Mouse (Mus musculus) left cerebral cortex, adult 9 months (tissue): Measurements from ENCODE around the gene Hist1h4b.
A peak's percentile ranks its signal among the peaks of the same experiment; 100 is the strongest.
"Not testable (repeated sequence)": the region's sequence is repeated elsewhere in the genome, so short reads cannot be mapped to it uniquely, and the experiment has no call there.

Experiments
- DNase-seq, 2 experiments: peaks; one replicate each; pipeline ENCODE4 v3.0.0; 2022; ENCODE audit warnings: low spot score in 2 of 2

The Hist1h4b gene

GRCm38 (mm10) chr13:23757211-23757773, 479 bp downstream of the Hist1h4b start:
- DNase-seq: peak in 1 of 2 experiments; percentile 31

GRCm38 (mm10) chr13:23757921-23758320, 1.1 kb downstream of the Hist1h4b start:
- DNase-seq: no peak

DNA sequence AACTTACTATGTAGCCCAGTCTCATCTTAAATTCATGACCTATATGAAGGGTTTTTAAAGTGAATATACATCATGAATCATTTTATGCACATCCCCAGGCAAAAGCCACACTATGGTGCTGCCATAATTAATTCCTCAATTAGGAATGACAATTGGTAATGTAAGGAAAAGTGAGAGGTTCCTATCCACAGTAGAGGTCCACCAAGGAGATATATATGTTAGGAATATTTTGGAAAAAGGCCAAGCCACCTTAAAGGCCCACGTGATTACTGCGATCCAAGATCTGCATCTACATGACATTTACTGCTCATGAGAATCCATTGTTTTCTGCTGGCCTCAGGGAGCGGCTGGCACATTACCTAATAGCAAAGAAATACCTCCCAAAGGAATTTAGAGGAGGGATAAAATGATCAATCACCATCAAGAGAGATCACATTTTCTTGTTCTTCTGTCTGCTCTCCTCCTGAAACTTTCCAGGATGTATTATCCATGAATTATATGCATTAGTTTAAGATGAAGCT, 2.5 kb downstream of the Hist1h4b start:
- no peak for DNase-seq

GRCm38 (mm10) chr13:23759916-23760239, 3.1 kb downstream of the Hist1h4b start:
- no peak for DNase-seq

GRCm38 (mm10) chr13:23760240-23760971, 3.6 kb downstream of the Hist1h4b start:
- no peak for DNase-seq

GRCm38 (mm10) chr13:23760972-23761864, 4.4 kb downstream of the Hist1h4b start, which contains the start of gene Hist1h4a:
Hist1h4a (minus strand) TSS chr13:23761230.
- peak; percentile 96 to 99 for DNase-seq

- peak in 1 of 2 experiments; percentile 76 for DNase-seq
Measured at GRCm38 (mm10) chr13:23761871-23762821, 5.3 kb downstream of the Hist1h4b start, which contains the start of gene Hist1h3a. Hist1h3a (minus strand) TSS chr13:23762386.

GRCm38 (mm10) chr13:23763242-23763585, 6.4 kb downstream of the Hist1h4b start:
- no peak for DNase-seq

GRCm38 (mm10) chr13:23763586-23764323, 6.9 kb downstream of the Hist1h4b start, which contains the start of gene Hist1h1a:
Hist1h1a (plus strand) TSS chr13:23763666.
- DNase-seq: peak in 1 of 2 experiments; percentile 89

DNA sequence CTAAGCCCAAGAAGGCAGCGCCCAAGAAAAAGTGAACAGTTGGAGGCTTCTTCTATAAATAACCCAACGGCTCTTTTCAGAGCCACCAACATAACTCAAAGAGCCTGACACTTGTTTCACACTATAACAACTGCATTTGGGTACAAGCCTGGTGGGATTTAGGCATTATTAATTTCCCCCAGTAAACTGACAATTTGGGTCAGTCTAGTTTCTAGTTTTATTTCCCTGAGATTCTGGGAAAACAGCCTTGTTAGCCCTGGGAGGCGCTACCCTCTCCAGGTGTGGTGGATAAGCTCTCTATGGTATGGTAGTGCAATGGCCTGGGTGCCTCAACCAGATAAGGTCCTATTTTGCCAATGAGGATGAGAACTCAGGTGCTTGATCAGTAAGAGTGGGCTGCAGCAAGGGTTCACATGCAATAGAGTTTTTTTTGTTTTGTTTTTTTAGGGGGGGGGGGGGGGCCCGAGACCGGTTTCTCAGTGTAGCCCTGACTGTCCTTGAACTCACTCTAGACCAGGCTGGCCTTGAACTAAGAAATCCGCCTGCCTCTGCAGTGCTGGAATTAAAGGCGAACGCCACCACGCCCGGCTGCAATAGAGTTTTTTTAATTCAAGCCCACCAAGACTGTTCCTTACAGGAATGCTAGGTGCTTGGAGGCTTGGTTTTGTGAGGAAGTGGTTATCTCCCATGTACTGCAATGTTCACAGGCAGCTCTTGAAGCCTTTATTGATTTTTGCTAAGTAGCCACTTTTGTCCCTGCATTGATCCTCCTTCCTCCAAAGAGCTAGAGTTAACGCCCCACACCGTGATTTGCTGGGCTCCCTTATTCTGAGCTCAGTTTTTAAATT, 7.7 kb downstream of the Hist1h4b start:
- DNase-seq: no peak

- no peak for DNase-seq
Measured at GRCm38 (mm10) chr13:23765172-23765513, 8.3 kb downstream of the Hist1h4b start.

DNA sequence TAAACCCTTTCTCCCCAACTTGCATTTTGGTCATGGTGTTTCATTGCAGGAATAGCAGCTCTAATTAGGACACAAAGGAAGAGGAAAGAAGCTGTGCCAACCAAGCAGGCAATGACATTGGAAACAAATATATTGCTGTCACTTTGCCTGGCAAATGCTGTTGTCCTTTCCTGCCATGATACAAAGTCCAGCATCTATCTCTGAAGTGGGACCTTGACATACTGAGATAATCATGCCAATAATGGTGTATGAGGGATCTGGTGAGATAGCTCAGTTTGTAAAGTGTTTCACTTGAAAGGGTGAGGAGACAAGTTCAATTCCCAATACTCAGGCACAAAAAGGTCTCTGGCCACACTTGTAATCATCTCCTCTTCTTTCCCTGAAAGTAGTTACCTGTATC, 10.0 kb downstream of the Hist1h4b start:
- no peak for DNase-seq

DNA sequence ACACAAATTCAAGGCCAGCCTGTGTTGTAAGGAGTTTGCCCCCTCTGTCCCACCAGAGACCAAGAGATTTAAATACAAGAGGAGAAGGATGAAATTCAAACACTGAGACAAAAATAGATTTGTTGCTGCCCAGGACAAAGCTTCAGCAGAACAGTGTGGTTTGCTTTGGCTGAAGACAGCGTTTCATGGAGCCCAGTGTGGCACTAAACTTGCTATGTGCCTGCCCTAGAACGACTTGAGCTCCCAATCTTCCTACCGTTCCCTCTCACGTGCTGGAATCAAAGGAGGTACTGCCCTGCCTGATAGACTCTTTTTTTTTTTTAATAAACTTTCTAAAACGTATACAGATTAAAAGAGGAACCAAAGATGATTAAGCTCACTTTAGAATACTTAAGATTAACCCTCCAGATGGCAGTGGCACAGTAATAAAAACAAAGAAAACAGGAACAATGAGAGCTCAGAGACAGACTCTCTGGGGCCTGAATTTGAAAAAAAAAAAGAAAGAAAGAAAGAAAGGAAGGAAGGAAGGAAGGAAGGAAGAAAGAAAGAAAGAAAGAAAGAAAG, 12.1 kb downstream of the Hist1h4b start:
- DNase-seq: no peak

DNA sequence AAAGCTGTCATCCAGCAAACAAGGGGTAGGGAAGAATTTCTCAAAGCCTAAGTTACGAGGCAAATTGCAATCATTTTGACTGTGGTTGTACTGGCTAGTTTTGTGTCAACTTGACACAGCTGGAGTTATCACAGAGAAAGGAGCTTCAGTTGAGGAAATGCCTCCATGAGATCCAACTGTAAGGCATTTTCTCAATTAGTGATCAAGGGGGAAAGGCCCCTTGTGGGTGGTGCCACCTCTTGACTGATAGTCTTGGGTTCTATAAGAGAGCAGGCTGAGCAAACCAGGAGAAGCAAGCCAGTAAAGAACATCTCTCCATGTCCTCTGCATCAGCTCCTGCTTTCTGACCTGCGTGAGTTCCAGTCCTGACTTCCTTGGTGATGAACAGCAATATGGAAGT, 12.8 kb downstream of the Hist1h4b start, which contains the start of gene Trim38:
Trim38 (plus strand) TSS at position 301 of the 400 bp plus-strand sequence.
- not testable (repeated sequence) for DNase-seq

DNA sequence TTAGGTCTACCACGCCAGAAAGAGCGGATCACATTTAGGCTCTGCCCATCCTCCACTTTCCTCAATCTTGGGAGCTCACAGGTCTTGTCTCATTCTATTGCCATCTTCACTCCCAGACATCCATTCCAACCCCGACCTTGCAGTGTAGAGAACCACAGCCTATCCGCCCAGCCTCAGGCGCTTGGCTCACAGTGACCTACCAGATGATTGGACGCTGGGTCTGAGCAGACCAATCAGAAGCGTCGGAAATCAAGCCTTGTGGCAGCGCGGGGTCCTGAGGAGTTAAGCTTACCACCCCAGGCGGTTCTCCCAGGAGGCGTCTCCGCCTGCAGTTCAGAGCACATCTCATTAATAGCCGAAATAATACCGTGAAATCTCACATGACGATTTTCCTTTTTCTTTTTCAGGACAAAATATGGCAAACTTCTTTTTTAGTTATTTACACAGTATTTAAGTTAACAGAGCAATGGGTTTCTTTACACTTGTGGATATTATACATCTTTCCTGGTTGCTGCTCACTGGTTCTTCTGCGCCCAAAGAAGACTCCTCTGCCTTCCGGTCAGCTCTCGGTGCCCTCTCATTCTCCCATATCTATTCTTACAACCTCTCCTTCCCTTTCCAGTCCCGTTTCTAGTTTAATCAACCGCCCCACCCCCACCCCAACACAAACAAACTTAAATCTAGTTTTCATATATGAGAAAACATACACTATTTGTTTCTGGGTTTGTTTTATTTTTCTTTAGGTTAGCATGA, 15.9 kb downstream of the Hist1h4b start:
- DNase-seq: peak in 1 of 2 experiments; percentile 42

- DNase-seq: no peak
Measured at GRCm38 (mm10) chr13:23778339-23778738, 21.5 kb downstream of the Hist1h4b start.

DNA sequence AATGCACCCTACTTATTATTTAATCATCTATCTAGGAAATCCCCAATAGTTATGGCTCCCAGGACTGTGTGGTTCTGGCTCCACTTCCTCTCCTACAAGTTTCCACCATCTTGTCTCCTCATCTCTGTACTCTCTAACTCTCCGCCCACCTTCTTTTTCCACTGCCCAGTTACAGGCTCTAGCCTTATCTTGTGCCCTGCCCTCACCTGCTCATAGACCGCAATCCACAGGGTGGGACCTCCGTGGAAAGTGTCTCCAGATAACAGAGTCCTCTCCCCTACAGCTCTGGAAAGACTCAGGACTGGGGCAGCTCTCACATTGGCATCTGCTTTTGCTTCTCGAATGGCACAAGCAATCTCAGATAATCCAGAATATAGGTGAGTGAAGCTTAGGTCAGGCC, 22.2 kb downstream of the Hist1h4b start:
- no peak for DNase-seq

- DNase-seq: peak in 1 of 2 experiments; percentile 50
Measured at GRCm38 (mm10) chr13:23792520-23792919, 35.7 kb downstream of the Hist1h4b start.
